Mouse (Mus musculus): ENCODE results near the gene Rimklb. TPM values are rescaled to one million over a fixed set of nuclear protein-coding genes. Genes with fewer than 3 reads are reported as not detected.
"Not testable (repeated sequence)": the region's sequence is repeated elsewhere in the genome, so short reads cannot be mapped to it uniquely, and the experiment has no call there.

The Rimklb gene
- polyA plus RNA-seq, 1 experiment from 2014 or later, result 44.2 TPM

- Histone ChIP-seq H3K4me1 (replicated peaks) (peaks cover 46% of the 10 kb centered on the region), H3K9me3 (no peaks in the 10 kb centered on the region), H3K36me3 (no peaks in the 10 kb centered on the region), H3K27ac (peak overlapping the region; percentile 92), H3K4me3 (no peak overlapping the region), H3K27me3 (ENCODE audit: insufficient read depth, poor library complexity, severe bottlenecking) (peaks cover 27% of the 10 kb centered on the region; the same call in 1 of the 2 replicates)
- no peak for DNase-seq (ENCODE audit: low spot score)
- WGBS, result 23% methylated on average over 6 of the region's 6 CpGs
Observed at GRCm38 (mm10) chr6:122492479-122492878, 6.1 kb downstream of the Rimklb start.

DNA sequence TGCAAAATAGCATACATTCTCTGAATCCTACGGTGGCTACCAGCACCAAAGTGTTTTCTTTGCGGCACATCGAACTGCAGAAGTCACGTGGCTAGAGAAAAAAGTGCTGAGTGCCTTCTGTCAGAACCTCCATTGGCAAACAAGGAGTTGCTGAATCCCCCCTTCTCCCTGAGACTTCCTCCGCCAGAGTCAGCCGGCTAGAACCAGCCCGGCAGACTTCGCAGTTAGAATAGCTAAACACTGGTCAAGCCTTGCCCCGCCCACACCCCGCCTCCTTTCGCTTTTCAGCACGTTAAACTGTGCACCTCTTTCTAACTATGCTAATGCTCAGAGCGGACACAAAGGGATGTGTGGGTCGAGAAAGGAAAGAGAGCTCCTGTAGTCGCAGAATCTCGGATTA, 7.0 kb downstream of the Rimklb start:
- Histone ChIP-seq H3K27ac (peak overlapping the region; percentile 92), H3K9me3 (no peaks in the 10 kb centered on the region), H3K4me1 (replicated peaks) (peaks cover 51% of the 10 kb centered on the region), H3K27me3 (ENCODE audit: insufficient read depth, poor library complexity, severe bottlenecking) (peaks cover 29% of the 10 kb centered on the region; the same call in 1 of the 2 replicates), H3K4me3 (peak overlapping the region; percentile 50), H3K36me3 (no peaks in the 10 kb centered on the region)
- peak; percentile 95 for DNase-seq (ENCODE audit: low spot score)
- WGBS, result under 1% methylated on average over 16 of the region's 16 CpGs

DNA sequence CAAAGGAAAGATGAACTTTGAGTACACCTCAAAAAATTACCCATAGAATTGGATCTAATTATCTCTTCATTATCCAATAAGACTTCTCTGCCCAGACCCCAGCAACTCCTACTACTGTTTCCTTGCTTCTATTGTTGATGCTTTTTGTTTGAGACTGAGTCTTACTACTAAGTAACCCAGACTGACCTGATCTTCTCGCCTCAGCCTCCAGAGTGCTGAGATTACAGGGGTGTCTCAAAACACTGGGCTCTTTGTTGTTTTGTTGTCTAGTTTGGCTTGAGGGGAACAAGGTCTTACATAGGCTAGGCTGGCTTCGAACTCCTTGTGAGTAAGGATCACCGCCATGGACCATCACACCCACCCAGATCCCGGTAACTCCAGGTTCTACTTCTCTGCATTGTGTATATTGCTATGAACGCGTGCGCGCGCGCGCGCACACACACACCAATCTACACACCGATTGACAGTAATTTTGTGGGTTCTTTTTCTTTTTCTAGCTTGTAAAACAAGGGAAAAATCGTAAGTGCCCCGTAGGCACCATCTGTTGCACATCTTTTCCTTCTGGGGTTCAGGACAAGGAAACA, 7.5 kb downstream of the Rimklb start:
- 27% methylated on average over 15 of the region's 15 CpGs for WGBS
- DNase-seq (ENCODE audit: low spot score), result peak; percentile 43
- H3K4me3 ChIP-seq, result peak overlapping the region; percentile 50
- no peaks in the 10 kb centered on the region for H3K9me3 ChIP-seq
- H3K4me1 ChIP-seq (replicated peaks), result peaks cover 48% of the 10 kb centered on the region
- peaks cover 29% of the 10 kb centered on the region; the same call in 1 of the 2 replicates for H3K27me3 ChIP-seq (ENCODE audit: insufficient read depth, poor library complexity, severe bottlenecking)
- H3K36me3 ChIP-seq, result no peaks in the 10 kb centered on the region
- peak overlapping the region; percentile 92 for H3K27ac ChIP-seq

DNA sequence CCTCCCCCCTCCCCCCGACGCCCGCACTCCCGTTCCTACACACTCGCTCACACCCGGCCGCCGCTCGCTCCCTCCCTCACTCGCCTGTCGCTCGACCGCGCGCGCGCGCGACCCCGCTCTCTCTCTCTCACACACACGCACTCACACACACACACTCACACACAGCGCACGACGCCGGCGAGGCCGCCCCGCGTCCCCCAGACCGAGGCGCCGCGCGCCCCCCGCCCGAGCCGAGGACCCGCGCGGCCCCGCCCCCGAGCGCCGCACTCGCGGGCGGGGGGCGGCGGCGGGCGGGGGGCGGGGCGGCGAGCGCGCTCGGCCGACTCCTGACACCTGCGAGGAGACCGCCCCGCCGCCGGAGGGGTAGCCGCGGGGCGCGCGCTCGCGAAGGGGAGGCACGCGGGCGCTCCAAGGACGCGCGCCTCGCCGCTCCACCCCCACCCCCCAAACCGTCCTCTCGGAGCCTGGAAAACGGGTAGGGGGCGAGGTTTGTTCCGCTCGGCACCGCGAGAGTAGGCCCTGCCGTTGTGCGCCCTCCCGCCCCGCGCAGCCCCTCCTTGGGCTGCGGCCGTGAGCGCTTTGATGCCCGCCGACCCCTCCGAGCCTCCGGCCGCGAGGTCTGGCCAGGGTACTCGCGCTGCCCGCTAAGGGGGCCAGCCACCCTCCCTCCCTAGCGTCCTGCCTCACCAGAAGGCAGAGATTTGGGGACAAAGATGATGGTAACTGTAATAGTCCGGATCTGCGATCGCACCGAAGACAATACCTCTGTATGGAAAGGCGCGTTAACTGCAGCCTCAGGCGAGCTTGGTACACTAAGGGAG, 12.1 kb downstream of the Rimklb start:
- H3K36me3 ChIP-seq, result peaks cover 8% of the 10 kb centered on the region; the same call in 1 of the 2 replicates
- DNase-seq (ENCODE audit: low spot score), result peak; percentile 88
- H3K4me1 ChIP-seq (replicated peaks), result peaks cover 26% of the 10 kb centered on the region
- H3K27ac ChIP-seq, result peak overlapping the region; percentile 95
- no peaks in the 10 kb centered on the region for H3K9me3 ChIP-seq
- under 1% methylated on average over 87 of the region's 111 CpGs for WGBS
- peaks cover 15% of the 10 kb centered on the region; the same call in 1 of the 2 replicates for H3K27me3 ChIP-seq (ENCODE audit: insufficient read depth, poor library complexity, severe bottlenecking)
- peak overlapping the region; percentile 76 for H3K4me3 ChIP-seq

DNA sequence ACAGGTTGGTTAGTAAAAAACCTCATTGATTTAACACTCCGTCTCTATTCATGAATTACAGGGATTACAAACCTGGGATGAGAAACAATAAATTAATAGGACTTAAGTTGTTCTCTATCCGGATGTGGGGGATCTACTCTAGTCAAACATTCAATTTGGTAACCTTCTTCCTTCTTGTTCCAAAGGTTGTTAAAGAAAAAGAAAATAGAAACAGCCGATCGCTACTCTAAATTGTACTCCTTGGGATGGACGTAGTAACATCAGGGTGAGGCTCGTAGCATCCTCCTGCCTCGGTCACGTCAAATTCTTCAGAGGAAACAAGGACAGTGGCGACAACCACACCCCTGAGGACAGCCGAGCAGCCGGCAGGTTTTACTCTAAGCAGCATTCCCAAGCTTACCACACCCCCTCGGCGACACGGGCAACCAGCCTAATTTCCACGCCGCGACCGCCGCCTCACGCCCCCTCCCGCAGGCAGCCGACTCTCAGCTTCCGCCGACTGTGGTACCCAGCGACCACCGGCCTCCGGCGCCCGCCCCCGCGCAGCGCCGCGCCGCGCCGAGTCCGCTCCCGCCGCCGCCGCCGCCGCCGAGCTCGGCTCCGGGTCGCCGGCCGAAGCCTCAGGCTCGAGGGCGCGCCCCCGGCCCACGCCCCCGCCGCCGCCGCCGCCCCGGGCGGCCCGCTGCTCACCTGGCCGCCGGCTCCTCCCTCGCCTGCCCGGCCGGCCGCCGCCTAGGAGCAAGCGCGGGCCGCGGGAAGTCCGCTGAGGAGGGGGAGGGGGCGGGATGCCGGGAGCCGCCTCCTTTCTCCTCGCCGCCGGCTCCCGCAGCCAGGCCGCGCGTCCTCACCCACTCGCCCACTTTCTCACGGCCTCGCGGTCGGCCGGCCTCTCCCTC, 12.9 kb downstream of the Rimklb start:
- Histone ChIP-seq H3K27me3 (ENCODE audit: insufficient read depth, poor library complexity, severe bottlenecking) (peaks cover 15% of the 10 kb centered on the region; the same call in 1 of the 2 replicates), H3K9me3 (no peaks in the 10 kb centered on the region), H3K27ac (peak overlapping the region; percentile 95), H3K4me1 (replicated peaks) (peaks cover 19% of the 10 kb centered on the region; the same call in 1 of the 2 replicates), H3K4me3 (peak overlapping the region; percentile 76), H3K36me3 (peaks cover 8% of the 10 kb centered on the region; the same call in 1 of the 2 replicates)
- 2% methylated on average over 75 of the region's 91 CpGs for WGBS
- DNase-seq (ENCODE audit: low spot score), result peak; percentile 54

DNA sequence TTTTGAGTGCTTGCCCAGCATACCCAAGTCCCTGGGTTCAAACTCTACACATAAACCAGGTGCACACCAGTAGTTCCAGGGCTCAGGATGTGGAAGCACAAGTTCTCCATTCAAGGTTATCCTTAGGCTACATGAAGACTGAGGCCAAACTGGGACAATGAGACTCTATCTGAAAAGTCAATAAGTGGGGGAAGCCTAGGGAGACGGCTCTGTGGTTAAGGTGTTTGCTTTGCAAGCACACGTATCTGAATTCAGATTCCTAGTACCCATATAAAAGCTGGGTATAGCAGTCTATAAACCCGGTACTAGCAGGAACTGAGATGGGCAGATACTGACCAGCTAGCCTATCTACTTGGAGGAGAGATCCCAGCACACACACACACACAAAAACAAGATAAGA, 20.5 kb downstream of the Rimklb start:
- WGBS, result 86% methylated on average over 3 of the region's 3 CpGs
- Histone ChIP-seq H3K4me1 (replicated peaks) (no peaks in the 10 kb centered on the region), H3K4me3 (no peak overlapping the region), H3K9me3 (no peaks in the 10 kb centered on the region), H3K36me3 (peaks cover 4% of the 10 kb centered on the region; the same call in 1 of the 2 replicates), H3K27ac (no peak overlapping the region), H3K27me3 (ENCODE audit: insufficient read depth, poor library complexity, severe bottlenecking) (no peaks in the 10 kb centered on the region)
- no peak for DNase-seq (ENCODE audit: low spot score)

GRCm38 (mm10) chr6:122471461-122471860, 27.1 kb downstream of the Rimklb start:
- WGBS, result 92% methylated on average over 3 of the region's 3 CpGs
- H3K4me3 ChIP-seq; DNase-seq (ENCODE audit: low spot score); H3K4me1 ChIP-seq (replicated peaks); H3K27me3 ChIP-seq (ENCODE audit: insufficient read depth, poor library complexity, severe bottlenecking); H3K27ac ChIP-seq; H3K9me3 ChIP-seq: not testable (repeated sequence)
- H3K36me3 ChIP-seq, result peaks cover 66% of the 10 kb centered on the region

DNA sequence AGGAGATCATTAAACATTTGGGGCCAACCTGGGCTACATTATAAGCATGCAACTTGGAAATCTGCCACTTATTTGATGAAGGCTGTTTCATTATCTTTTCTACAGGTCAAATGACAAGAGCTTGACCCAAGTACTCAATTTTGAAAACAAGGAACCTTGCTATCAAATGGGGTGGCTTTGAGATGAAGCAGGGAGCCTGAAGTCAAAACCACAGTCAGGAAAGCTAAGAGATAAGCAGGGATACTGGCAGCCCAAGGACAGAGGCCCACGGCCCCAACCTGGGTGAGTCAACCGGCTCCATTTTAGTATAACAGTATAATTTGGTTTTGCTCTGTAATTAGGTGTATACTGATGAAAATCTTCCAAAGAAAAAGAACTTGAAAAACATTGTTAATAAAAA, 28.3 kb downstream of the Rimklb start:
- no peak for DNase-seq (ENCODE audit: low spot score)
- no peak overlapping the region for H3K4me3 ChIP-seq
- H3K27me3 ChIP-seq (ENCODE audit: insufficient read depth, poor library complexity, severe bottlenecking), result no peaks in the 10 kb centered on the region
- H3K4me1 ChIP-seq (replicated peaks), result no peaks in the 10 kb centered on the region
- peaks cover 78% of the 10 kb centered on the region for H3K36me3 ChIP-seq
- WGBS, result 98% methylated on average over 2 of the region's 2 CpGs
- no peaks in the 10 kb centered on the region for H3K9me3 ChIP-seq
- no peak overlapping the region for H3K27ac ChIP-seq

- no peak for DNase-seq (ENCODE audit: low spot score)
- Histone ChIP-seq H3K27ac (no peak overlapping the region), H3K27me3 (ENCODE audit: insufficient read depth, poor library complexity, severe bottlenecking) (no peaks in the 10 kb centered on the region), H3K36me3 (peaks cover 88% of the 10 kb centered on the region), H3K4me3 (no peak overlapping the region), H3K4me1 (replicated peaks) (no peaks in the 10 kb centered on the region), H3K9me3 (no peaks in the 10 kb centered on the region)
- WGBS, result 95% methylated on average over 15 of the region's 15 CpGs
Observed at GRCm38 (mm10) chr6:122469030-122469640, 29.4 kb downstream of the Rimklb start.

- no peak overlapping the region for H3K4me3 ChIP-seq
- H3K4me1 ChIP-seq (replicated peaks), result no peaks in the 10 kb centered on the region
- no peaks in the 10 kb centered on the region for H3K9me3 ChIP-seq
- no peaks in the 10 kb centered on the region for H3K27me3 ChIP-seq (ENCODE audit: insufficient read depth, poor library complexity, severe bottlenecking)
- WGBS, result 78% methylated on average over 3 of the region's 3 CpGs
- no peak overlapping the region for H3K27ac ChIP-seq
- H3K36me3 ChIP-seq, result peaks cover 98% of the 10 kb centered on the region
- DNase-seq (ENCODE audit: low spot score), result no peak
Observed at GRCm38 (mm10) chr6:122466092-122466713, 32.4 kb downstream of the Rimklb start.

GRCm38 (mm10) chr6:122458946-122459693, 39.4 kb downstream of the Rimklb start:
- Histone ChIP-seq H3K4me3 (no peak overlapping the region), H3K9me3 (no peaks in the 10 kb centered on the region), H3K27ac (no peak overlapping the region), H3K27me3 (ENCODE audit: insufficient read depth, poor library complexity, severe bottlenecking) (no peaks in the 10 kb centered on the region), H3K4me1 (replicated peaks) (no peaks in the 10 kb centered on the region), H3K36me3 (peaks cover 91% of the 10 kb centered on the region)
- DNase-seq (ENCODE audit: low spot score), result no peak
- 93% methylated on average over 8 of the region's 8 CpGs for WGBS
